Mouse (Mus musculus) kidney, postnatal 0 days (tissue): ENCODE results near the gene Ggps1. TPM values are rescaled to one million over a fixed set of nuclear protein-coding genes. Genes with fewer than 3 reads are reported as not detected.
A peak's percentile ranks its signal among the peaks of the same experiment; 100 is the strongest.

Source experiments
- ATAC-seq: fragments of 200-750 bp; cut with Nextera tagmentation; replicated peaks from 2 replicates; pipeline ENCODE4 v1.8.0; 2017; ENCODE audit warnings: low read depth, moderate number of reproducible peaks, moderate TSS enrichment, moderate library complexity; ENCODE audit not compliant: low FRiP score
- DNase-seq: peaks from one replicate; pipeline ENCODE4 v3.0.0-alpha.2; 2016; ENCODE audit warnings: low spot score
- H3K27ac ChIP-seq: fragments of 300-500 bp; sonication (generic); 2 replicates; pipeline ENCODE4 v1.5.1; 2014; ENCODE audit warnings: mild to moderate bottlenecking
- H3K27me3 ChIP-seq: fragments of 300-500 bp; sonication (generic); 2 replicates; pipeline ENCODE4 v1.6.1; 2014; ENCODE audit warnings: low read length, mixed read lengths; ENCODE audit not compliant: insufficient read depth
- H3K36me3 ChIP-seq: fragments of 300-500 bp; sonication (generic); 2 replicates; pipeline ENCODE4 v1.6.1; 2014; ENCODE audit warnings: low read length, mixed read lengths; ENCODE audit not compliant: insufficient read depth
- H3K4me1 ChIP-seq: fragments of 300-500 bp; sonication (generic); replicated peaks from 2 replicates; pipeline ENCODE4 v1.6.1; 2014; ENCODE audit warnings: antibody characterized with exemption, low read length, mixed read lengths; ENCODE audit not compliant: insufficient read depth
- H3K4me2 ChIP-seq: fragments of 300-500 bp; sonication (generic); 2 replicates; pipeline ENCODE4 v1.6.1; 2014; ENCODE audit warnings: mild to moderate bottlenecking, low read length, moderate library complexity, mixed read lengths
- H3K4me3 ChIP-seq: fragments of 300-500 bp; sonication (generic); replicated peaks from 2 replicates; pipeline ENCODE4 v1.5.1; 2014; ENCODE audit warnings: low read depth, low read length
- H3K9ac ChIP-seq: fragments of 300-500 bp; sonication (generic); 2 replicates; pipeline ENCODE4 v1.6.1; 2014; ENCODE audit warnings: low read depth, low read length
- H3K9me3 ChIP-seq: fragments of 300-500 bp; sonication (generic); replicated peaks from 2 replicates; pipeline ENCODE4 v1.6.1; 2016; ENCODE audit warnings: low read length, inconsistent platforms, mixed read lengths
- CTCF ChIP-seq: IDR thresholded peaks from 2 replicates; pipeline ENCODE4 v1.5.1; 2016; ENCODE audit warnings: antibody characterized with exemption, low read depth, mild to moderate bottlenecking, moderate library complexity
- WGBS: fragments of 180-500 bp; shearing (Covaris S2); extraction: QIAGEN DNeasy Blood & Tissue Kit; methylation state at CpG from one replicate; pipeline ENCODE4 v1.1.7; 2014; 5-methylcytosine and 5-hydroxymethylcytosine counted together
- polyA plus RNA-seq: library from polyadenylated mRNA; unstranded; fragments of >200 nt; fragmentation: Nextera tagmentation; extraction: Ambion mirVana; gene quantifications from 2 replicates; pipeline ENCODE4 v1.2.1, GENCODE M21; 2015

The Ggps1 gene
- polyA plus RNA-seq, 1 experiment from 2014 or later = 48.0 TPM

DNA sequence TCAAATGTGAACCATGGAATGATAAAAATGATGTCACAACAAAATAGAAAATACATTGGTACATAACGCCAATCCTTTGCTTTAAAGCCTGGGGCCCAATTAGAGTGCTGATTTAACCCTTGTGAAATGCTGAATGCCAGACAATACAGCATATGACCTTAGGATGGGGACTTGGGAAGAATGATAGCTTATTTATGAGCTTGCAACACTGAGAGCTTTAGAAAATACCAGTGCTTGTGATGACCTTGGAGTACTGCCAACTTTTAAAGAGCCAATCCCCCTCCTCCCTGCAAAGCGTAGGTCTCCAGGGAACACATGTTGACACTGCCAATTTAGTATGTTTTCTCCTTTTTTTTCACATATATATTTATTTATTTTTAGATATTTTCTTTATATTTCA, 60.6 kb downstream of the Ggps1 start:
- H3K36me3 ChIP-seq = peaks cover 47% of the 10 kb centered on the region; the same call in 1 of the 2 replicates
- H3K4me3 ChIP-seq = no peak overlapping the region
- H3K9me3 ChIP-seq = no peaks in the 10 kb centered on the region
- no peak overlapping the region for H3K4me2 ChIP-seq
- H3K27ac ChIP-seq = no peak overlapping the region
- H3K27me3 ChIP-seq = no peaks in the 10 kb centered on the region
- H3K4me1 ChIP-seq = no peaks in the 10 kb centered on the region
- no peak overlapping the region for H3K9ac ChIP-seq
- no peak for TF ChIP-seq CTCF
- 57% methylated on average over 2 of the region's 2 CpGs for WGBS
- DNase-seq (peak; percentile 55), ATAC-seq (no peak)

Other genes with a start within 250 kb of the Ggps1 start
- 22.5 and 24.8 TPM in 2 replicates for gene B3galnt2, start 109.0 kb downstream of the Ggps1 start, polyA plus RNA-seq
- gene Tbce, start 23.9 kb downstream of the Ggps1 start, polyA plus RNA-seq = 48.0 and 53.7 TPM in 2 replicates
- gene Arid4b, start 256 bp downstream of the Ggps1 start, polyA plus RNA-seq = 48.4 and 52.7 TPM in 2 replicates